Mouse (Mus musculus) CH12F3 (cell line): ENCODE data around the gene Pik3r3.
"Not testable (repeated sequence)": the region's sequence is repeated elsewhere in the genome, so short reads cannot be mapped to it uniquely, and the experiment has no call there.

Experiments used
- in situ Hi-C: fragments of 300-500 bp; cut with MboI; formaldehyde crosslinking; loops from 2 replicates; pipeline ENCODE4 v1.14.3; 2020; ENCODE audit warnings: low sequenced_read_pairs

The Pik3r3 gene

GRCm38 (mm10) chr4:116221140-116221851 is at the start of gene Pik3r3:
Pik3r3 (plus strand) TSS chr4:116221618.
- in situ Hi-C loops = no loop called here

- in situ Hi-C loops = no loop called here
These were observed 48.3 kb upstream of the Pik3r3 start, which contains the start of the genes 1700042G07Rik and Gm49337 for GRCm38 (mm10) chr4:116173072-116173471. 1700042G07Rik (plus strand) TSS chr4:116173372. Gm49337 (plus strand) TSS chr4:116173384.

GRCm38 (mm10) chr4:116173752-116174151 is 47.7 kb upstream of the Pik3r3 start:
- in situ Hi-C loops = no loop called here

- in situ Hi-C loops = no loop called here
These were observed 46.8 kb upstream of the Pik3r3 start for GRCm38 (mm10) chr4:116174466-116175116.

- in situ Hi-C loops = no loop called here
These were observed 46.3 kb upstream of the Pik3r3 start for GRCm38 (mm10) chr4:116175136-116175535.

- in situ Hi-C loops = no loop called here
These were observed 45.5 kb upstream of the Pik3r3 start for GRCm38 (mm10) chr4:116175711-116176542.

- in situ Hi-C loops = no loop called here
These were observed 44.9 kb upstream of the Pik3r3 start for GRCm38 (mm10) chr4:116176543-116176988.

- in situ Hi-C loops = no loop called here
These were observed 44.3 kb upstream of the Pik3r3 start for GRCm38 (mm10) chr4:116177140-116177539.

- in situ Hi-C loops = no loop called here
These were observed 39.3 kb upstream of the Pik3r3 start for GRCm38 (mm10) chr4:116182079-116182478.

- in situ Hi-C loops = no loop called here
These were observed 38.7 kb upstream of the Pik3r3 start for GRCm38 (mm10) chr4:116182745-116183144.

- in situ Hi-C loops = no loop called here
These were observed 36.3 kb upstream of the Pik3r3 start for GRCm38 (mm10) chr4:116185083-116185482.

GRCm38 (mm10) chr4:116192286-116192835 is 29.1 kb upstream of the Pik3r3 start:
- in situ Hi-C loops = no loop called here

- in situ Hi-C loops = no loop called here
These were observed 27.6 kb upstream of the Pik3r3 start for GRCm38 (mm10) chr4:116193583-116194383.

GRCm38 (mm10) chr4:116198422-116198821 is 23.0 kb upstream of the Pik3r3 start:
- in situ Hi-C loops = no loop called here

- in situ Hi-C loops = no loop called here
These were observed 17.0 kb upstream of the Pik3r3 start for GRCm38 (mm10) chr4:116204422-116204821.

- in situ Hi-C loops = no loop called here
These were observed 14.9 kb upstream of the Pik3r3 start for GRCm38 (mm10) chr4:116206531-116206930.

- in situ Hi-C loops = no loop called here
These were observed 12.5 kb upstream of the Pik3r3 start for GRCm38 (mm10) chr4:116208891-116209290.

GRCm38 (mm10) chr4:116215895-116216605 is 5.4 kb upstream of the Pik3r3 start:
- in situ Hi-C loops = no loop called here

GRCm38 (mm10) chr4:116217046-116217445 is 4.4 kb upstream of the Pik3r3 start:
- in situ Hi-C loops = no loop called here

GRCm38 (mm10) chr4:116217661-116218060 is 3.8 kb upstream of the Pik3r3 start:
- in situ Hi-C loops = not testable (repeated sequence)
